Mouse (Mus musculus): ENCODE results near the gene Bnipl.

DNA sequence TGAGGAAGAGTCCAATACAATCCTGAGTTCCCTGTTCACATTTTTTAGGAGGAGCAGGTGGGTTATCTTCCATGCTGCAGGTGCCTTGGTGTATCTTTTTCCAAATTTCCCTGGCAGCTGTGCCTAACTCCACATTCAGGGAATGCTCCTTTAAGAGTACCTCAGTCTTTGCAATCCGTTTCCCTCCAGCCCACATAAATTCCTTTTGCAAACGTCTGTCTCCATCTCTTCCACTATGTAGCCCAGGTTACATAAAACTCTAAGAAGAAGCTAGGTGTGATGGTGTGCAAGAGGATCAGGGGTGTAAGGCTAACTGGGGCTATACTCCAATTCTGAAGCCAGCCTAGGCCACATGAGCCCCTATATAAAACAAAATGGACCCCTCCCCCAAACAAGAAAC lies 7.9 kb downstream of the Bnipl start:
- TF ChIP-seq CTCF (IDR thresholded peaks at IDR 0.05; ENCODE audit: low read depth) (no peak), EP300 (optimal IDR thresholded peaks at IDR 0.05) (no peak)
